Mouse (Mus musculus): ENCODE measurements at regions not wholly inside any gene's neighbourhood (a gene's known extent, or its start where the extent isn't known, plus 50 kb on each side); places are given as distances from the start of the nearest gene placed in this dataset.

DNA sequence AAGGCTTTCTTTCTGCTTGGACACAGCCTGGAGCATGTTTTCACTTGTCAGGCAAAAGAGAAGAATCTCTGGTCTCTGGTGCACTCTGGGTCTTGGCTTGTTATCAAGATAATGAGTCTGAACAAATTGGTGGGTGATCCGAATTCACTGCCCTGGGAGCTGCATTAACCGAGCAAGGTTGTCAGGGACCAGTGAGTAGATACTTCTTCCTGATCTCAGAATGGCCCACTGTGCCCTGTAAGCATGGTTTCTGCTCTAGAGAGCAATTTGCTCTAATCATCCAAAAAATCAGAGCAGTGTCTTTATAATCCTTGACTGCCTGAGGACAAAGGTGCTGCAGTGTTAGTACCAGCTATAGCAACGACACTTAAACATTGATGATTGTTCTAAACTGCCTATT lies 97.2 kb upstream of the 1500015O10Rik start:
- DNase-seq, result no peak

DNA sequence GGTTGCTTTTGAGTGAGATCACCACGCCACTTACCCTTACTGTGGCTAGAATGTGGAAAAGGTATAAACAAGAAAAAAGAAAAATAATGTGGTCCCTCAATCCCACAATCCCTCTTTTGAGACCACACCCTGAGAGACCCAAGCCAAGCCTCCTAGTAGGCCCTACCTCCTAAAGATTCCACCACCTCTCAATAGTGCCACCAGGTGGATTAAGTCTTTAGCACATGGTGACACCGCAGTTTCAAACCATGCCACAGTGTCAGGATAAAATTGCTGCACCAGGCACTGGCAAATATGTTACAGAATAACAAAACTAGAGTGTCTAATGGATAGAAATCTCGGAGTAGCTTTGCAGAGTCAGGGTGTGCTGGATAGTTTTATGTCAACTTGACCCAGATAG lies 94.7 kb upstream of the 1500015O10Rik start:
- peak; percentile 7 for DNase-seq

DNA sequence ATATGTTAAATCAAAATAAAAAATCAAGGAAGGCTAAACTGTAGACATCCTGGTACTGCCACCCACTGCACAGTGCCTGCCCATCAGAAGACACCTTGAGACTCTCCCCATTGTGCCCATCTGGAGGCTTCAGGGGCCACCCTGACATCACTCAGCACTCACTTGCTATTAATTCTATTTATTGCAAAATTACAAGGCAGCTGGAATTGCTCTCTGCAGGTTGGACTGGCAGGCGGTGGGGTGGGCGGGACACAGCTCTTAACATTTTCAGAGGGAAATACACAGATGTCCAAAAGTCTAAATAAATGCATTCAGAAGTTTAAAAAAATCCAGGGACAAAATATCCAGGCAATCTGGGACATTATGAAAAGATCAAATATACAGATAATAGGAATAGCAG lies 92.4 kb upstream of the 1500015O10Rik start:
- no peak for DNase-seq

DNA sequence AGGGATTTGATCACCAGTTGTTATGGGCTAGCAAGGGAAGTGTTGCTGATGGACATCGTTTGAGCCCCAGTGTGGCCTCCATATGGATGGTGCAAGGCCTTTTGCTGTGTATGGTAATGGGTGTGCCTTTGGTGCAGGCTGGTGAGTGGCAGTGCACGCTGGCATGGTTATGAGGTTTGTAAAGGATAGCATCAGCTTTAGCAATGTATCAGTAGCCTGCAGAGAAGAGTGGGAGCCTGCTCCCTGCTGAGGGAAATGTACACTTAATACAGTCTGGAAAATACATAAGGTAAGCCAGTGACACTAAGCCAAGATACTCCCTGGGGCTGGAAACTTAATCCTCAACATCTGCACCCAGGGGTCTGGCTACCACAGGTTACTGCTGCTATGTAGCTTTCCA lies 58.4 kb upstream of the 1500015O10Rik start:
- DNase-seq, result no peak

Data from liver (tissue).